Mouse (Mus musculus) MN1 (cell line): Measurements from ENCODE around the gene Gpd1.

Experiments
- DNase-seq: peaks from one replicate; pipeline ENCODE4 v3.0.0-alpha.2; 2016; ENCODE audit warnings: low spot score

Gpd1 gene

GRCm38 (mm10) chr15:99701999-99702900 is 15.1 kb upstream of the Gpd1 start, which contains the start of gene Smarcd1:
Gene Smarcd1, plus strand, starts transcription at chr15:99702129.
- DNase-seq = peak; percentile 98

- DNase-seq = no peak
Observed at GRCm38 (mm10) chr15:99703104-99703503, 14.2 kb upstream of the Gpd1 start.

- no peak for DNase-seq
Observed at GRCm38 (mm10) chr15:99703676-99704040, 13.7 kb upstream of the Gpd1 start.

GRCm38 (mm10) chr15:99704041-99704681 is 13.2 kb upstream of the Gpd1 start:
- DNase-seq = peak; percentile 51

- DNase-seq = peak; percentile 74
Observed at GRCm38 (mm10) chr15:99704881-99705280, 12.4 kb upstream of the Gpd1 start.

GRCm38 (mm10) chr15:99705440-99706048 is 11.8 kb upstream of the Gpd1 start, which contains the start of gene Gm17349:
Gene Gm17349, minus strand, starts transcription at chr15:99705490.
- DNase-seq = peak; percentile 88

- no peak for DNase-seq
Observed at GRCm38 (mm10) chr15:99708176-99708575, 9.1 kb upstream of the Gpd1 start.

GRCm38 (mm10) chr15:99710221-99711190 is 6.8 kb upstream of the Gpd1 start:
- DNase-seq = no peak

GRCm38 (mm10) chr15:99711491-99711890 is 5.8 kb upstream of the Gpd1 start:
- DNase-seq = no peak

- DNase-seq = no peak
Observed at GRCm38 (mm10) chr15:99712666-99713559, 4.4 kb upstream of the Gpd1 start.

GRCm38 (mm10) chr15:99713569-99713968 is 3.7 kb upstream of the Gpd1 start:
- peak; percentile 57 for DNase-seq

- DNase-seq = no peak
Observed at GRCm38 (mm10) chr15:99714206-99714605, 3.1 kb upstream of the Gpd1 start.

- DNase-seq = peak; percentile 92
Observed at GRCm38 (mm10) chr15:99714858-99715257, 2.5 kb upstream of the Gpd1 start.

GRCm38 (mm10) chr15:99715361-99715865 is 1.9 kb upstream of the Gpd1 start:
- DNase-seq = peak; percentile 86

- peak; percentile 65 for DNase-seq
Observed at GRCm38 (mm10) chr15:99715982-99716746, 1.2 kb upstream of the Gpd1 start.

- DNase-seq = no peak
Observed at GRCm38 (mm10) chr15:99716814-99717213, 501 bp upstream of the Gpd1 start.

GRCm38 (mm10) chr15:99718461-99719021 is 1.2 kb downstream of the Gpd1 start:
- no peak for DNase-seq

GRCm38 (mm10) chr15:99719865-99720264 is 2.5 kb downstream of the Gpd1 start:
- DNase-seq = no peak
